Mouse (Mus musculus) thymus, adult 2 months (tissue): ENCODE measurements around the gene Thsd7b.

Experiments
- CTCF ChIP-seq: fragments of 200-500 bp; IDR thresholded peaks from 2 replicates; pipeline ENCODE4 v1.5.1; 2012; ENCODE audit warnings: mild to moderate bottlenecking, control low read depth, low read length, moderate library complexity, borderline replicate concordance; ENCODE audit not compliant: control insufficient read depth, poor library complexity, insufficient read depth; ENCODE audit errors: extremely low read depth
- POLR2A ChIP-seq: fragments of 200-500 bp; IDR thresholded peaks from 2 replicates; pipeline ENCODE4 v1.6.1; 2012; ENCODE audit warnings: mild to moderate bottlenecking, low read length, control low read depth, moderate library complexity; ENCODE audit not compliant: control insufficient read depth, poor library complexity, insufficient read depth; ENCODE audit errors: extremely low read depth

DNA sequence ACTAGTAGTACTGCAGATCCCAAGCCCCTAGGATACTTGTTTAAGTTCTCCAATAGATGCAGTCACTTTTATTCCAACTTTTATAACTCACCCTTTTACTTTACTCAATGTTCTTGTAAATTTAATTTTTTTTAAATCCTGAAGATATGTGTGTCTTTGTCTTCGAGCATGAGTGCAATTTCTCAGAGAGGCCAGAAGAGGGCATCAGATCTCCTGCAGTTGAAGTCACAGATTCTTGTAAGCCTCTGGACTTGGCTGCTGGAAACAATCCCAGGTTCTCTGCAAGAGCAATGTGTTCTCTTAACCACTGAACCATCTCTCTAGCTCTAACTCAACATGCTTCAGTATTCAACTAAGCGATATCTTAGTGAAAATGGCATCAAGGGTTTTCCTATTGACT lies 894.2 kb downstream of the Thsd7b start:
- TF ChIP-seq CTCF = no peak
- no peak for TF ChIP-seq POLR2A
